Mouse (Mus musculus) MEL (cell line): ENCODE measurements around the gene Hectd1. TPM values are rescaled to one million over a fixed set of nuclear protein-coding genes. Genes with fewer than 3 reads are reported as not detected.

Experiments used
- DNase-seq: peaks from one replicate; pipeline ENCODE4 v3.0.0; 2011; ENCODE audit warnings: low read depth, low spot score
- H3K27ac ChIP-seq: 2 replicates; pipeline ENCODE4 v1.5.1; 2012; ENCODE audit warnings: low read depth, mild to moderate bottlenecking, control low read depth, low read length, moderate library complexity; ENCODE audit not compliant: control insufficient read depth
- H3K27me3 ChIP-seq, 2 experiments: fragments of 150-350 bp in 1 of 2; sonication (generic) in 1 of 2; 2 replicates each; pipeline ENCODE4 v1.6.1; 2012; ENCODE audit warnings: low read length in 2 of 2, mild to moderate bottlenecking in 2 of 2, improper control_type of control experiment in 1 of 2, moderate library complexity in 1 of 2; ENCODE audit not compliant: insufficient read depth in 2 of 2, control insufficient read depth in 1 of 2
- H3K36me3 ChIP-seq, 2 experiments: 2 replicates each; pipeline ENCODE4 v1.6.1; 2012 to 2014; ENCODE audit warnings: low read length in 2 of 2, improper control_type of control experiment in 1 of 2, inconsistent platforms in 1 of 2, mild to moderate bottlenecking in 1 of 2; ENCODE audit not compliant: insufficient read depth in 2 of 2, control insufficient read depth in 1 of 2
- H3K4me1 ChIP-seq, 2 experiments: fragments of 150-350 bp in 1 of 2; sonication (generic) in 1 of 2; 2 replicates each; pipeline ENCODE4 v1.6.1; 2012; ENCODE audit warnings: low read length in 2 of 2, improper control_type of control experiment in 1 of 2, mild to moderate bottlenecking in 1 of 2; ENCODE audit not compliant: insufficient read depth in 2 of 2, control insufficient read depth in 1 of 2
- H3K4me3 ChIP-seq, 2 experiments: fragments of 150-350 bp in 1 of 2; sonication (generic) in 1 of 2; 2 replicates each; pipeline ENCODE4 v1.5.1; 2012; ENCODE audit warnings: low read depth in 2 of 2, low read length in 2 of 2, mild to moderate bottlenecking in 2 of 2, moderate library complexity in 2 of 2, control low read depth in 1 of 2, improper control_type of control experiment in 1 of 2; ENCODE audit not compliant: control insufficient read depth in 1 of 2, insufficient read depth in 1 of 2
- H3K79me2 ChIP-seq: 2 replicates; pipeline ENCODE4 v1.6.1; 2012; ENCODE audit warnings: mild to moderate bottlenecking, low read length, moderate library complexity; ENCODE audit not compliant: control insufficient read depth, poor library complexity, insufficient read depth
- H3K9ac ChIP-seq: 2 replicates; pipeline ENCODE4 v1.6.1; 2012; ENCODE audit warnings: low read depth, mild to moderate bottlenecking, control low read depth, low read length, moderate library complexity; ENCODE audit not compliant: control insufficient read depth, poor library complexity, severe bottlenecking
- H3K9me3 ChIP-seq: fragments of 150-350 bp; sonication (generic); replicated peaks from 2 replicates; pipeline ENCODE4 v1.6.1; 2012; ENCODE audit warnings: mild to moderate bottlenecking, low read length, improper control_type of control experiment, moderate library complexity; ENCODE audit not compliant: insufficient read depth
- BHLHE40 ChIP-seq: IDR thresholded peaks from 2 replicates; pipeline ENCODE4 v1.6.1; 2012; ENCODE audit warnings: low read depth, mild to moderate bottlenecking, inconsistent platforms, low read length, improper control_type of control experiment, borderline replicate concordance
- ELF1 ChIP-seq: IDR thresholded peaks from 2 replicates; pipeline ENCODE4 v1.6.1; 2014; ENCODE audit warnings: low read depth, mild to moderate bottlenecking, inconsistent platforms, low read length, improper control_type of control experiment, moderate library complexity
- EP300 ChIP-seq, 2 experiments: IDR thresholded peaks; 2 replicates each; pipeline ENCODE4 v1.6.1; 2011; ENCODE audit warnings: improper control_type of control experiment in 2 of 2, low read length in 2 of 2, low read depth in 1 of 2, mild to moderate bottlenecking in 1 of 2
- HCFC1 ChIP-seq: IDR thresholded peaks from 2 replicates; pipeline ENCODE4 v1.6.1; 2012; ENCODE audit warnings: low read depth, mild to moderate bottlenecking, inconsistent platforms, low read length, improper control_type of control experiment, moderate library complexity
- MAFK ChIP-seq: IDR thresholded peaks from 2 replicates; pipeline ENCODE4 v1.6.1; 2011; ENCODE audit warnings: low read depth, mild to moderate bottlenecking, low read length, improper control_type of control experiment, borderline replicate concordance
- MXI1 ChIP-seq: IDR thresholded peaks from 2 replicates; pipeline ENCODE4 v1.6.1; 2011; ENCODE audit warnings: mild to moderate bottlenecking, low read depth, low read length, improper control_type of control experiment
- MYB ChIP-seq: IDR thresholded peaks from 2 replicates; pipeline ENCODE4 v1.6.1; 2011; ENCODE audit warnings: mild to moderate bottlenecking, low read depth, low read length, improper control_type of control experiment
- MYC ChIP-seq: IDR thresholded peaks from 2 replicates; pipeline ENCODE4 v1.6.1; 2011; ENCODE audit warnings: low read depth, mild to moderate bottlenecking, low read length, improper control_type of control experiment, moderate library complexity
- NELFE ChIP-seq: IDR thresholded peaks from 2 replicates; pipeline ENCODE4 v1.6.1; 2011; ENCODE audit warnings: low read depth, low read length, improper control_type of control experiment
- POLR2AphosphoS2 ChIP-seq: IDR thresholded peaks from 2 replicates; pipeline ENCODE4 v1.6.1; 2011; ENCODE audit warnings: low read length, improper control_type of control experiment
- POLR2AphosphoS5 ChIP-seq: IDR thresholded peaks from 2 replicates; pipeline ENCODE4 v1.6.1; 2012; ENCODE audit warnings: low read depth, borderline replicate concordance, mild to moderate bottlenecking, inconsistent platforms, low read length, moderate library complexity, mixed read lengths
- RAD21 ChIP-seq: IDR thresholded peaks from 2 replicates; pipeline ENCODE4 v1.6.1; 2011; ENCODE audit warnings: mild to moderate bottlenecking, low read depth, low read length, improper control_type of control experiment
- TAL1 ChIP-seq: IDR thresholded peaks from 2 replicates; pipeline ENCODE4 v1.6.1; 2012; ENCODE audit warnings: mild to moderate bottlenecking, inconsistent platforms, low read length, moderate library complexity, mixed read lengths
- TCF12 ChIP-seq: IDR thresholded peaks from 2 replicates; pipeline ENCODE4 v1.6.1; 2014; ENCODE audit warnings: low read depth, mild to moderate bottlenecking, inconsistent platforms, low read length, improper control_type of control experiment, moderate library complexity
- UBTF ChIP-seq: IDR thresholded peaks from 2 replicates; pipeline ENCODE4 v1.6.1; 2012; ENCODE audit warnings: low read depth, mild to moderate bottlenecking, inconsistent platforms, low read length, improper control_type of control experiment, moderate library complexity, borderline replicate concordance; ENCODE audit not compliant: insufficient read depth
- USF1 ChIP-seq: IDR thresholded peaks from 2 replicates; pipeline ENCODE4 v1.6.1; 2014; ENCODE audit warnings: low read depth, mild to moderate bottlenecking, inconsistent platforms, low read length, improper control_type of control experiment, moderate library complexity
- ZKSCAN1 ChIP-seq: IDR thresholded peaks from 2 replicates; pipeline ENCODE4 v1.6.1; 2012; ENCODE audit warnings: low read depth, mild to moderate bottlenecking, inconsistent platforms, low read length, improper control_type of control experiment, moderate library complexity
- ZMIZ1 ChIP-seq: IDR thresholded peaks from 2 replicates; pipeline ENCODE4 v1.6.1; 2012; ENCODE audit warnings: low read depth, mild to moderate bottlenecking, inconsistent platforms, low read length, improper control_type of control experiment, moderate library complexity
- polyA plus RNA-seq, 2 experiments: library from polyadenylated mRNA; stranded (reverse) in 1 of 2; unstranded in 1 of 2; fragments of >175 nt in 1 of 2; fragments of >200 nt in 1 of 2; gene quantifications; 2 replicates each; pipeline versions ENCODE4 v1.2.1 to v1.2.4; 2012; ENCODE audit warnings: low replicate concordance in 2 of 2, low read depth in 1 of 2; ENCODE audit not compliant: insufficient read length in 2 of 2, insufficient read depth in 1 of 2, missing spikeins in 1 of 2
- total RNA-seq: library from RNA; depleted of rRNA; stranded (reverse); fragments of 300-350 nt; gene quantifications from 2 replicates; pipeline ENCODE4 v1.2.3, GENCODE M21; 2012

Hectd1 gene
- total and polyA plus RNA-seq, 3 experiments = 55.2 to 248 (median 72.0) TPM

- Histone ChIP-seq H3K9ac (no peak overlapping the region), H3K36me3 (no peaks in the 10 kb centered on the region), H3K27ac (no peak overlapping the region), H3K27me3 (no peaks in the 10 kb centered on the region), H3K4me1 (peaks cover 0 to 6% of the 10 kb centered on the region in 2 experiments; a peak in 3 of 4 replicates)
- no peak for TF ChIP-seq POLR2AphosphoS5
- TF ChIP-seq, all 39 proteins: peak for 0
- Histone ChIP-seq H3K79me2 (no peaks in the 10 kb centered on the region), H3K9me3 (no peaks in the 10 kb centered on the region), H3K4me3 (no peak overlapping the region)
- DNase-seq = no peak
Measured at GRCm38 (mm10) chr12:51709741-51710140, 119.6 kb downstream of the Hectd1 start.

- no peak for DNase-seq
Measured at GRCm38 (mm10) chr12:51708941-51709686, 120.2 kb downstream of the Hectd1 start.

GRCm38 (mm10) chr12:51706673-51707235, 122.6 kb downstream of the Hectd1 start:
- no peaks in the 10 kb centered on the region for H3K27me3 ChIP-seq
- no peak overlapping the region for H3K4me3 ChIP-seq
- H3K79me2 ChIP-seq = no peaks in the 10 kb centered on the region
- peaks cover 0 to 5% of the 10 kb centered on the region in 2 experiments; a peak in 2 of 4 replicates for H3K36me3 ChIP-seq
- TF ChIP-seq MYB (no peak), UBTF (no peak), EP300 (IDR thresholded peaks at IDR 0.05; ENCODE audit: low read depth in 1 of 2, low read length in 2 of 2) (no peak), USF1 (no peak), NELFE (no peak), RAD21 (no peak), MYC (no peak), MXI1 (no peak), BHLHE40 (no peak), POLR2AphosphoS2 (no peak), HCFC1 (no peak), TCF12 (no peak), TAL1 (no peak), ZMIZ1 (no peak), ZKSCAN1 (no peak), ELF1 (no peak)
- no peaks in the 10 kb centered on the region for H3K9me3 ChIP-seq
- no peak overlapping the region for H3K9ac ChIP-seq
- no peak overlapping the region for H3K27ac ChIP-seq
- DNase-seq = no peak
- peaks cover 0 to 11% of the 10 kb centered on the region in 2 experiments; a peak in 3 of 4 replicates for H3K4me1 ChIP-seq

More at GRCm38 (mm10) chr12:51708941-51709686, 120.2 kb downstream of the Hectd1 start:
- Histone ChIP-seq H3K79me2 (no peaks in the 10 kb centered on the region), H3K9ac (no peak overlapping the region), H3K4me1 (peaks cover 0 to 6% of the 10 kb centered on the region in 2 experiments; a peak in 3 of 4 replicates), H3K27ac (no peak overlapping the region), H3K27me3 (no peaks in the 10 kb centered on the region), H3K36me3 (no peaks in the 10 kb centered on the region; a peak in 1 of 4 replicates), H3K4me3 (no peak overlapping the region), H3K9me3 (no peaks in the 10 kb centered on the region)
- peak; percentile 15 to 30; a peak in 1 of 4 replicates for TF ChIP-seq EP300 (IDR thresholded peaks at IDR 0.05; ENCODE audit: low read depth in 1 of 2, low read length in 2 of 2)
- TF ChIP-seq MAFK = no peak
